Mouse (Mus musculus): ENCODE data around the gene Tns4. TPM values are rescaled to one million over a fixed set of nuclear protein-coding genes. Genes with fewer than 3 reads are reported as not detected.

Tns4 gene
- total and polyA plus RNA-seq, 2 experiments from 2014 or later = 0.05 to 0.69 TPM

- Histone ChIP-seq H3K4me2 (ENCODE audit: low read depth, low read length) (no peak overlapping the region), H3K27ac (ENCODE audit: low read depth) (peak overlapping the region; percentile 48; the same call in 1 of the 2 replicates), H3K4me1 (ENCODE audit: control insufficient read depth, insufficient read depth) (peaks cover 11% of the 10 kb centered on the region), H3K9me3 (replicated peaks; ENCODE audit: control insufficient read depth, low read length) (no peaks in the 10 kb centered on the region), H3K27me3 (ENCODE audit: control insufficient read depth, insufficient read depth, low read length) (no peaks in the 10 kb centered on the region), H3K4me3 (ENCODE audit: low read depth, low read length) (no peak overlapping the region), H3K36me3 (replicated peaks; ENCODE audit: control insufficient read depth, insufficient read depth, low read length) (no peaks in the 10 kb centered on the region), H3K9ac (replicated peaks; ENCODE audit: low read depth, low read length) (no peak overlapping the region)
- ATAC-seq (ENCODE audit: insufficient read depth, low read depth) (no peak), DNase-seq (ENCODE audit: low spot score) (no peak)
- TF ChIP-seq CTCF (IDR thresholded peaks at IDR 0.05; ENCODE audit: low read depth) (no peak), EP300 (IDR thresholded peaks at IDR 0.05; ENCODE audit: low read depth) (no peak)
- 59% methylated on average over 15 of the region's 15 CpGs for WGBS
Observed at GRCm38 (mm10) chr11:99134266-99135046, 45.4 kb upstream of the Tns4 start.

DNA sequence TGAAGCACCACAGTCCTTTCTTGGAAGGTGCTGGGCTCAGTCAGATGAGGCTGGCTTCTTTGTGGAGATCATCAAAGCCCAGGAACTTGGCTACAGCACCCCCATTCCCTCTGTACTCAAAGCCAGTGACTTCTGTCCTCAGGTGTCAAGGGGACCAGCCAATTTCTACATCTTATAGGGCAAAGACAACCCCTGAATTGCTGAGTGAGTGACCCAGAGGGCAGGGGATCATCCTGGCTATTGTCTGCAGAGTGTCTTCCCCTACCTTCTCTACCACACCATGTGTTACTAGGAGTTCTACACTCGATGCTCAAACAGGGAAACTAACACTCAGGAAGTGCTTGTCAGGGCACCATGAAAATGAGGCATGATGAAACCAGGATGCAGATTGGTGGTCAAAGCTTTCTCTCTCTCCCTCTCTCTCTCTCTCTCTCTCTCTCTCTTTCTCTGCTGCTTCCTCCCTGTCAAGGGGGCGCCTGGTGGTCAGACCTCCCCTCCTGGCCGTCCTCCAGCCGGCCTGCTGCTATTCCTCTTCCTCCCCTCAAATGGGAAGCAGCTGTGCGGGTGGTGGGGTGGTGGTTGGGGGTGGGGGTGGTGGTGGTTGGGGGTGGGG, 44.3 kb upstream of the Tns4 start:
- DNase-seq (ENCODE audit: low spot score) = no peak
- no peaks in the 10 kb centered on the region for H3K27me3 ChIP-seq (ENCODE audit: control insufficient read depth, insufficient read depth, low read length)
- no peaks in the 10 kb centered on the region for H3K9me3 ChIP-seq (replicated peaks; ENCODE audit: control insufficient read depth, low read length)
- no peak overlapping the region for H3K4me3 ChIP-seq (ENCODE audit: low read depth, low read length)
- H3K27ac ChIP-seq (ENCODE audit: low read depth) = no peak overlapping the region
- no peak overlapping the region for H3K9ac ChIP-seq (replicated peaks; ENCODE audit: low read depth, low read length)
- 38% methylated on average over 5 of the region's 5 CpGs for WGBS
- H3K4me2 ChIP-seq (ENCODE audit: low read depth, low read length) = no peak overlapping the region
- no peaks in the 10 kb centered on the region for H3K36me3 ChIP-seq (replicated peaks; ENCODE audit: control insufficient read depth, insufficient read depth, low read length)
- TF ChIP-seq EP300 (IDR thresholded peaks at IDR 0.05; ENCODE audit: low read depth) = no peak
- no peak for TF ChIP-seq CTCF (IDR thresholded peaks at IDR 0.05; ENCODE audit: low read depth)
- ATAC-seq (ENCODE audit: insufficient read depth, low read depth) = no peak
- peaks cover 11% of the 10 kb centered on the region for H3K4me1 ChIP-seq (ENCODE audit: control insufficient read depth, insufficient read depth)

- Histone ChIP-seq H3K27ac (ENCODE audit: low read depth) (0 out of 2 replicates have a peak overlapping the region, but pooled peaks have one; percentile 23), H3K9ac (replicated peaks; ENCODE audit: low read depth, low read length) (no peak overlapping the region; the same call in 1 of the 2 replicates), H3K9me3 (replicated peaks; ENCODE audit: control insufficient read depth, low read length) (no peaks in the 10 kb centered on the region), H3K27me3 (ENCODE audit: control insufficient read depth, insufficient read depth, low read length) (no peaks in the 10 kb centered on the region), H3K4me1 (ENCODE audit: control insufficient read depth, insufficient read depth) (peaks cover 16% of the 10 kb centered on the region), H3K4me3 (ENCODE audit: low read depth, low read length) (peak overlapping the region; percentile 3; the same call in 1 of the 2 replicates), H3K36me3 (replicated peaks; ENCODE audit: control insufficient read depth, insufficient read depth, low read length) (no peaks in the 10 kb centered on the region), H3K4me2 (ENCODE audit: low read depth, low read length) (peak overlapping the region; percentile 50)
- ATAC-seq (ENCODE audit: insufficient read depth, low read depth) (peak; percentile 63), DNase-seq (ENCODE audit: low spot score) (peak; percentile 70)
- TF ChIP-seq CTCF (IDR thresholded peaks at IDR 0.05; ENCODE audit: low read depth) = no peak
- TF ChIP-seq EP300 (IDR thresholded peaks at IDR 0.05; ENCODE audit: low read depth) = no peak
- WGBS = 10% methylated on average over 11 of the region's 11 CpGs
Observed at GRCm38 (mm10) chr11:99132091-99132730, 43.1 kb upstream of the Tns4 start.

DNA sequence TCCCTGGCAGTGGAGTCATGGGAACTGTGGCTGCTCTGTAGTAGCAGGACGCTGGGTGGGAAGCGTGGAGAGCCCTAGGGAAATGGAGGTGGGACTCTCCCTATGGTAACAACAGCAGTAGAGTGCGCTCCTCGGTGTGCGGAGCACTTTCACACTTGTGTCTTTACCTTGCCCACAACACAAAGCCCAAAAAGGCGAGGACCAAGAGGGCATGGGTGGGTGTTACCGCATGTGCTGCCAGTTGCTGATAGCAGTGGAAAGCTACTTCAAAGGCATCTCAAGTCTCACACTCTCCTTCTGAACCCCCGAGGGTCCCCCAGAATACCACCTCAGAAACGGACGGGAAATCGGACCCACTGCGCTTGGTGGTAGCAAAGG, 42.3 kb upstream of the Tns4 start:
- Histone ChIP-seq H3K4me1 (ENCODE audit: control insufficient read depth, insufficient read depth) (peaks cover 24% of the 10 kb centered on the region), H3K4me3 (ENCODE audit: low read depth, low read length) (peak overlapping the region; percentile 3; the same call in 1 of the 2 replicates), H3K27ac (ENCODE audit: low read depth) (no peak overlapping the region), H3K9ac (replicated peaks; ENCODE audit: low read depth, low read length) (no peak overlapping the region), H3K36me3 (replicated peaks; ENCODE audit: control insufficient read depth, insufficient read depth, low read length) (no peaks in the 10 kb centered on the region), H3K9me3 (replicated peaks; ENCODE audit: control insufficient read depth, low read length) (no peaks in the 10 kb centered on the region), H3K27me3 (ENCODE audit: control insufficient read depth, insufficient read depth, low read length) (no peaks in the 10 kb centered on the region), H3K4me2 (ENCODE audit: low read depth, low read length) (peak overlapping the region; percentile 50)
- WGBS = 33% methylated on average over 12 of the region's 12 CpGs
- TF ChIP-seq EP300 (IDR thresholded peaks at IDR 0.05; ENCODE audit: low read depth) = no peak
- TF ChIP-seq CTCF (IDR thresholded peaks at IDR 0.05; ENCODE audit: low read depth) = no peak
- DNase-seq (ENCODE audit: low spot score) (no peak), ATAC-seq (ENCODE audit: insufficient read depth, low read depth) (no peak)

- Histone ChIP-seq H3K36me3 (replicated peaks; ENCODE audit: control insufficient read depth, insufficient read depth, low read length) (no peaks in the 10 kb centered on the region), H3K4me1 (ENCODE audit: control insufficient read depth, insufficient read depth) (peaks cover 30% of the 10 kb centered on the region), H3K9ac (replicated peaks; ENCODE audit: low read depth, low read length) (no peak overlapping the region), H3K4me2 (ENCODE audit: low read depth, low read length) (no peak overlapping the region), H3K4me3 (ENCODE audit: low read depth, low read length) (no peak overlapping the region), H3K27me3 (ENCODE audit: control insufficient read depth, insufficient read depth, low read length) (no peaks in the 10 kb centered on the region), H3K9me3 (replicated peaks; ENCODE audit: control insufficient read depth, low read length) (no peaks in the 10 kb centered on the region), H3K27ac (ENCODE audit: low read depth) (no peak overlapping the region)
- no peak for DNase-seq (ENCODE audit: low spot score)
- 64% methylated on average over 5 of the region's 5 CpGs for WGBS
- no peak for TF ChIP-seq EP300 (IDR thresholded peaks at IDR 0.05; ENCODE audit: low read depth)
- no peak for TF ChIP-seq CTCF (IDR thresholded peaks at IDR 0.05; ENCODE audit: low read depth)
- no peak for ATAC-seq (ENCODE audit: insufficient read depth, low read depth)
Observed at GRCm38 (mm10) chr11:99130736-99131462, 41.8 kb upstream of the Tns4 start.
